Mouse (Mus musculus): Measurements from ENCODE around the gene C1qc. TPM values are rescaled to one million over a fixed set of nuclear protein-coding genes. Genes with fewer than 3 reads are reported as not detected.

C1qc gene
- polyA plus RNA-seq (2014; fragmentation: Nextera tagmentation; extraction: Ambion mirVana), result 27.3 TPM in 2 replicates

DNA sequence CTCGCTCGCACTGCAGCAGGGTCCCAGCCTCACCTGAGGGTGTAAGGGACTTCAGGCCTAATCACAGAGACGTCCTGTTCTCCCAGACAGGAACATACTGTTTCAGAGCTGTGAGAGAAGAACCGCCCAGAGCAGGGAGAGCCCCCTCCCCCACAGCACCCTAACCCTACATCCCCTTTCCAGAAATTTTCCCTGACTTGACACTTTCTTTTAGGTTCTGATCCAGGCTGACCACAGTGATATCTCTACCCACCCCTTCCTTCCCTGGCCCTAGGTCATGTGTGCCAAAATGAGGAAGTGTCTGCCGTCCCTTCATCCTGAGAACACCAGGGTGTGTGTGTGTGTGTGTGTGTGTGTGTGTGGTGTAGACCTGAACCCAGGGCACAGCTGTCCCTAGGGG is at the start of gene C1qc:
C1qc (minus strand) TSS at position 255 of the 400 bp plus-strand sequence.
- 45% methylated on average over 5 of the region's 5 CpGs for WGBS
- Histone ChIP-seq H3K27me3 (ENCODE audit: insufficient read depth, low read length) (peaks cover 51% of the 10 kb centered on the region), H3K4me2 (no peak within 1 kb of the TSS), H3K4me1 (ENCODE audit: insufficient read depth) (no peaks in the 10 kb centered on the region), H3K9me3 (ENCODE audit: low read depth, low read length) (no peaks in the 10 kb centered on the region), H3K27ac (ENCODE audit: low read depth) (no peak within 1 kb of the TSS), H3K4me3 (ENCODE audit: low read depth, low read length) (no peak within 1 kb of the TSS), H3K9ac (no peak within 1 kb of the TSS), H3K36me3 (ENCODE audit: insufficient read depth) (no peaks in the 10 kb centered on the region)
- no peak for DNase-seq
- no peak for ATAC-seq (ENCODE audit: insufficient read depth)
- TF ChIP-seq CTCF (IDR thresholded peaks at IDR 0.05; ENCODE audit: low read depth), result no peak

DNA sequence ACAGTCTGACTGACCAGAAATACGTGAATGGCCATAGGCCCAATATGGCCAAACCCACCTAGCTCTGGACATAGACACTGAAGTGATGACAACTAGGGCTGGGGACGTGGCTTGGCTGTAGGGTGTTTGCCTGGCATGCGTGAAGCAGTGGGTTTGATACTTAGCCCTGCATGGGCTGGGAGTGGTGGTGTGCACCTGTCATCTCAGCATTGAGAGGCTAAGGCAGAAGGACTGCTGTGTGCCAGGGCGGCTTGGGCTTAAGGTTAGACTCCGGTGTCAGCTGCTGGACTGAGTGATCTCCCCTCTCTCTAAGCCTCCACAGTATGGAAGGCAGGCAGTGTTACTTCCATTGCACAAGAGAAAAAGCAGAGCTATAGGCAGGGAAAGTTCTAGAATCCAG is 45.1 kb upstream of the C1qc start:
- Histone ChIP-seq H3K9me3 (ENCODE audit: low read depth, low read length) (no peaks in the 10 kb centered on the region), H3K36me3 (ENCODE audit: insufficient read depth) (no peaks in the 10 kb centered on the region), H3K4me3 (ENCODE audit: low read depth, low read length) (no peak overlapping the region), H3K27me3 (ENCODE audit: insufficient read depth, low read length) (peaks cover 42% of the 10 kb centered on the region), H3K4me2 (no peak overlapping the region), H3K4me1 (ENCODE audit: insufficient read depth) (peaks cover 2% of the 10 kb centered on the region; the same call in 1 of the 2 replicates), H3K27ac (ENCODE audit: low read depth) (no peak overlapping the region), H3K9ac (no peak overlapping the region)
- 83% methylated on average over 5 of the region's 5 CpGs for WGBS
- DNase-seq, result no peak
- no peak for TF ChIP-seq CTCF (IDR thresholded peaks at IDR 0.05; ENCODE audit: low read depth)
- no peak for ATAC-seq (ENCODE audit: insufficient read depth)

DNA sequence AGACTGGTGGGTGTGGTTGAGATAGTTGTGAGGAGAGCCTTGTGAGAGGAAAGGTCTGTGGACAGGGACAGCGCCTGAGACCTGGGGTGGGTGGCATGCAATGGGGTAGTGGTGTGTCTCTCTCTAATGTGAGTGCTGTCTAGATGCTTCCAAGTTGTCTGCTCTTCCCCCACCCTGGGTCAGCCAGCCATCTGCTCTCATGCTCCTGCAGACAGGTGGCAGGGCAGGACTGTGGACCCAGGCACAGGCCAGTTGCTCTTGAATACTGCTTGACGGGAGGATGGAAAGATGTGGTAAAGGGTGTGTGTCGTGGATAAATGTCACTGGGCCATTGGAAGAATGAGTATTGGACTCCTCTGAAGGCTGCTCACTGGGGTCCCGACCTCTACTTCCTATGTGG is 44.5 kb upstream of the C1qc start:
- no peak overlapping the region for H3K4me3 ChIP-seq (ENCODE audit: low read depth, low read length)
- H3K27ac ChIP-seq (ENCODE audit: low read depth), result no peak overlapping the region
- H3K4me1 ChIP-seq (ENCODE audit: insufficient read depth), result no peaks in the 10 kb centered on the region
- 75% methylated on average over 4 of the region's 4 CpGs for WGBS
- no peak for TF ChIP-seq CTCF (IDR thresholded peaks at IDR 0.05; ENCODE audit: low read depth)
- DNase-seq (no peak), ATAC-seq (ENCODE audit: insufficient read depth) (no peak)
- H3K36me3 ChIP-seq (ENCODE audit: insufficient read depth), result no peaks in the 10 kb centered on the region
- H3K4me2 ChIP-seq, result no peak overlapping the region
- H3K9me3 ChIP-seq (ENCODE audit: low read depth, low read length), result no peaks in the 10 kb centered on the region
- H3K9ac ChIP-seq, result no peak overlapping the region
- peaks cover 40% of the 10 kb centered on the region for H3K27me3 ChIP-seq (ENCODE audit: insufficient read depth, low read length)

DNA sequence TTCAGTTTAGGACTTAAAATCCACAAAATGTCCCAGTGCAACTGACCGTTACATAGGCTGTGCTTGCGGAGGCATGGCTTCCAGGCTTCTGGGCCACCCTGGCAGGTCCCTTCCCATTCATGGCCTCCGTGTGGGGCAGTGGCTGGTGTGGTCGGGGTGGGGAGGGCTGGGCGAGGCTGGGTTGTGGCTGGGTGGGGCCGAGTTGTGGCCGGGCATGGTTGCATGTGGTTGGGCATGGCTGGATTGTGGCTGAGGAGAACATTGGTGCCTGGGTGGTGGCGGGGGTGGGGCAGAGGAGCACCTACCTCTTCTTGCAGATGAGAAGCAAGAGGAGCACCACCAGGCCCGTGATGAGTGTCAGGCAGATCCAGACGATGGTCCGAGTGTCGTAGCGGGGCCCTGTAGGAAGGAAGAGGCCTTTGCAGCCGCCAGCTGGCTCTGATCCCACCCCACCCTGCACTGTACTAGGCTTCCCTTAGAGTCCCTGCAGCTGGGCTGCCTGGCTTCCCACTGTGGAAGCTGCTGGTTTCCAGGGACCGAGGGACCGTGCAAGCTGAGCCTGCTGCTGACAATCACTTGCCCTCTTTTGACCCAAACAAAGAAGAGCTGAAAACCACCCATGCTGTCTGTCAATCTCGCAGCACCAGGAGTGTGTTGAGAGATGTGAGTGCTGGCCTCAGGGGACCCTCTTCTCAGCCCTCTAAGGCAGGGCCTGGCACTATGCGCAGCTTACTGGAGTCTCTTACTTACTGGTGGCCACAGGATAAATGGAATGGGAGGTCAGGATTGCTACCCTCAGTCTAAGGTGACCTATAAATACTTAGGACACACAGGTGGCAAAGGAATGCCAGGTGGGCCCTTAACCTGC is 42.1 kb upstream of the C1qc start:
- 42% methylated on average over 18 of the region's 18 CpGs for WGBS
- peak; percentile 94 for ATAC-seq (ENCODE audit: insufficient read depth)
- peaks cover 38% of the 10 kb centered on the region for H3K27me3 ChIP-seq (ENCODE audit: insufficient read depth, low read length)
- no peaks in the 10 kb centered on the region for H3K9me3 ChIP-seq (ENCODE audit: low read depth, low read length)
- H3K4me1 ChIP-seq (ENCODE audit: insufficient read depth), result no peaks in the 10 kb centered on the region
- DNase-seq, result peak; percentile 84
- no peak overlapping the region for H3K9ac ChIP-seq
- no peak for TF ChIP-seq CTCF (IDR thresholded peaks at IDR 0.05; ENCODE audit: low read depth)
- H3K4me2 ChIP-seq, result no peak overlapping the region
- H3K27ac ChIP-seq (ENCODE audit: low read depth), result no peak overlapping the region
- H3K4me3 ChIP-seq (ENCODE audit: low read depth, low read length), result no peak overlapping the region
- no peaks in the 10 kb centered on the region for H3K36me3 ChIP-seq (ENCODE audit: insufficient read depth)

DNA sequence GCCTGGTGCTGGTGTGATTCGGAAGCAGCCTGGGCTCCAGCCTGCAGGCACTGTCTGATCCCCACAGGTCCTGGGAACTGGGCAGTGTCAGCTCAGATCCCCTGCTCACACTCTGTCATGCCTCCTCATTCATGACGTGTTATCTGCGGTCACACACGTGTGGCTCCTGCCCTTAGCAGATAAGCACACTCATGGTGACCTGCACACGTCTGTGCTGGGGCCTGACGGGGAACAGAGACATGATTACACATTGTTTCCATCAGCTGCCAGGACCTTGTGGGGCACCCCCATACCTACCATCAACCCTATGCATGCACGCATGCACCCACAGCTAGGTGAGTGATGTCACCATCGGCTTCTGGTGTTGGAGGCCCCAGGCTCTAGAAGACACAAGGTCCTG is 37.6 kb upstream of the C1qc start:
- no peak overlapping the region for H3K4me2 ChIP-seq
- DNase-seq, result no peak
- ATAC-seq (ENCODE audit: insufficient read depth), result no peak
- H3K9ac ChIP-seq, result no peak overlapping the region
- H3K4me3 ChIP-seq (ENCODE audit: low read depth, low read length), result no peak overlapping the region
- H3K4me1 ChIP-seq (ENCODE audit: insufficient read depth), result no peaks in the 10 kb centered on the region
- TF ChIP-seq CTCF (IDR thresholded peaks at IDR 0.05; ENCODE audit: low read depth), result no peak
- peaks cover 36% of the 10 kb centered on the region for H3K27me3 ChIP-seq (ENCODE audit: insufficient read depth, low read length)
- H3K9me3 ChIP-seq (ENCODE audit: low read depth, low read length), result no peaks in the 10 kb centered on the region
- WGBS, result 70% methylated on average over 8 of the region's 8 CpGs
- no peak overlapping the region for H3K27ac ChIP-seq (ENCODE audit: low read depth)
- H3K36me3 ChIP-seq (ENCODE audit: insufficient read depth), result no peaks in the 10 kb centered on the region

DNA sequence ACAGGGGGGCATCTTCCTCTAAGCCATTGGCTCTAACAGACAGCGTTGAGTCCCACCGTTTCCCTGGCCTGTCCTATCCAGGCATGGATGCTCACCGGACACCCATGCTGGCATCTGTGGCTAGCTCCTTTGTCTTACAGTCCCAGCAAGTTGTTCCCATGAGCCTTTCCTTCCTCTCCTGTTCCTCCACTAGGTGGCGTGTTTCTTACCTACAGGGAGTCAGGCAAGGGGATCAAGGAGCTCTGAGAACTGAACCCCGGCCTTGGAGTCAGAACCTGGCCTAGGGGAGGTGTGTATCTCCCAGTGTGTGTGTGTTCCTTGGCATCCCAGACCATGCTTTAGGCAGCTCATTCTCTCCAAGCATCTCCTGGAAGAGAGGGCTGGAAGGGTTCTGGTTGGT is 36.1 kb upstream of the C1qc start:
- TF ChIP-seq CTCF (IDR thresholded peaks at IDR 0.05; ENCODE audit: low read depth), result peak; percentile 68
- WGBS, result 9% methylated on average over 5 of the region's 5 CpGs
- Histone ChIP-seq H3K4me3 (ENCODE audit: low read depth, low read length) (no peak overlapping the region), H3K4me1 (ENCODE audit: insufficient read depth) (no peaks in the 10 kb centered on the region), H3K27me3 (ENCODE audit: insufficient read depth, low read length) (peaks cover 39% of the 10 kb centered on the region), H3K9ac (no peak overlapping the region), H3K27ac (ENCODE audit: low read depth) (no peak overlapping the region), H3K9me3 (ENCODE audit: low read depth, low read length) (no peaks in the 10 kb centered on the region), H3K36me3 (ENCODE audit: insufficient read depth) (no peaks in the 10 kb centered on the region), H3K4me2 (no peak overlapping the region)
- ATAC-seq (ENCODE audit: insufficient read depth) (no peak), DNase-seq (peak; percentile 59)

DNA sequence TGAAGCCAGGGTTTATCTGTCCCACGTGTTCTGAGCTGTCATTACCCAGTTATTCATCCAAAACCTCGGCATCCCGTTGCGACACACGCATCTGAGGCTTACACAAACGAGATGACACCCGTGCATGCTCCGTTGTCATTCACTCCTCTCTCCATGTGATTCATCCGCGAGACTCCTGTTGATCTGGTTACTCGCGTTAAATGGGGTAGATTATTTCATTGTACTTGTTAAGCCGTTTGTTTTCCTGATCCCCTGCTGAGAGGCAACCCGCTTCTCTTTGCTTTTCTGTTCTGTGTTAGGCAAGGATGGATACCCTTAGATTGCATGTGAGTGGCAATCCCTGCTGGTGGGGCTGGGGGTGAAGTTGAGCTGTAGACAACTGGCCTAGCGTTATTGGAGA is 32.9 kb upstream of the C1qc start:
- no peak for ATAC-seq (ENCODE audit: insufficient read depth)
- H3K36me3 ChIP-seq (ENCODE audit: insufficient read depth), result no peaks in the 10 kb centered on the region
- H3K4me2 ChIP-seq, result no peak overlapping the region
- peaks cover 30% of the 10 kb centered on the region for H3K27me3 ChIP-seq (ENCODE audit: insufficient read depth, low read length)
- 18% methylated on average over 15 of the region's 15 CpGs for WGBS
- no peak overlapping the region for H3K27ac ChIP-seq (ENCODE audit: low read depth)
- H3K9me3 ChIP-seq (ENCODE audit: low read depth, low read length), result no peaks in the 10 kb centered on the region
- H3K4me3 ChIP-seq (ENCODE audit: low read depth, low read length), result no peak overlapping the region
- TF ChIP-seq CTCF (IDR thresholded peaks at IDR 0.05; ENCODE audit: low read depth), result no peak
- DNase-seq, result no peak
- H3K4me1 ChIP-seq (ENCODE audit: insufficient read depth), result no peaks in the 10 kb centered on the region
- no peak overlapping the region for H3K9ac ChIP-seq

Measured in lung, embryonic 14.5 days (tissue).